Mouse (Mus musculus): ENCODE measurements at regions not wholly inside any gene's neighbourhood (a gene's known extent, or its start where the extent isn't known, plus 50 kb on each side); places are given as distances from the start of the nearest gene placed in this dataset.
"Not testable (repeated sequence)": the region's sequence is repeated elsewhere in the genome, so short reads cannot be mapped to it uniquely, and the experiment has no call there.

DNA sequence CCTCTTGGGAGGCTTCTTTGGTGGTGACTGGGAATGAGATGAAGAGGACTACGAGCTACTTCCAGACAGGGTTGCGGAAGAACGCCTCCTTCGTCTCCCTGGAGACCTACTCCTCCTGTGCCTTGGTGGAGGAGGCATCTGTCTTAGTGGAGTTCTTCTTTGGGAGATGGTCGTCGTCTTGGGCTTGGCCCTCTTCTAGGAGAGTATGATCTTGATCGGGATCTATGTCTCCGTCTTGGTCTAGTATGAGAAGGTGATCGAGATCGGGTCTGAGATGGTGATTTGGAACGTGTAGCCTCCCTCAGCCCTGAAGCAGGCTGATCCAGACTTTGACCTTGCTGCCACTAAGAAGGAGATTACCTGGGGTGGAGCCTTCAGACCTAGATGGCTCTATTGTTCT is 276.3 kb downstream of the 1810013L24Rik start:
- DNase-seq = no peak
- intact Hi-C loops (cut with DNase I) = no loop called here

DNA sequence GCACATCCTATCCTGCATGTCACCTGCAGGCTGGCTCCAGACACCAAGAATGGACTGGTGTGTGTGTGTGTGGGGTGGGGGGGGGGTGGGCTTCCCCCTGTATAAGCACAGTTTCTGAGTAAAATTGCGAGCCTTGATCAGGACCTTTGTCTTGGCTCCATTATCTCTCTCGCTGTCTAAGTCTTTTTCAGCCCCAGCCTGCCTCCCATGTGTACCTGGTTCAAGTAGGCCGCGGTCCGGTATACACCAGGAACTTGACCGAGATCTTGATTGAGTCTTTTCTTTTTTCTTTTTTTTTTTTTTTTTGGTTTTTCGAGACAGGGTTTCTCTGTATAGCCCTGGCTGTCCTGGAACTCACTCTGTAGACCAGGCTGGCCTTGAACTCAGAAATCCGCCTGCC is 276.8 kb downstream of the 1810013L24Rik start:
- DNase-seq; intact Hi-C loops (cut with DNase I): not testable (repeated sequence)

DNA sequence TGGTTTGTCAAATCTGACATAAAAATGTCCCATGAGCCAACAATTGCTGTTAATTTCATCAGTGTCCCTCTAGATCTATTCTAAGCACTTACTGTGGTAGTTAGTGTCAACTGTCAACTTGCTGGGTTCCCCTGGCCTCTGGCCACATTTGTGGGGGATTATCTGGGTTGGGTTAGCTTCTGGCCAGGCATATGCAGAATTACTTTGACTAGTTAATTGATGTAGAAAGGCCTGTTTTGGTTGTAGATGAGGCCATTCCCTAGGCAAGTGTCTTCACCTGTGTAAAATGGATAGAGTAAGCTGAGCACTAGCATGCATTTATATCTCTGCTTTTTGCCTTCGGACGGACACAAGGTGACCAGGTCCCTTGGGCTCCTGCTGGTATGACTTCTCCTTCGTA is 283.9 kb downstream of the 1810013L24Rik start:
- intact Hi-C loops (cut with DNase I) = no loop called here
- DNase-seq = no peak

DNA sequence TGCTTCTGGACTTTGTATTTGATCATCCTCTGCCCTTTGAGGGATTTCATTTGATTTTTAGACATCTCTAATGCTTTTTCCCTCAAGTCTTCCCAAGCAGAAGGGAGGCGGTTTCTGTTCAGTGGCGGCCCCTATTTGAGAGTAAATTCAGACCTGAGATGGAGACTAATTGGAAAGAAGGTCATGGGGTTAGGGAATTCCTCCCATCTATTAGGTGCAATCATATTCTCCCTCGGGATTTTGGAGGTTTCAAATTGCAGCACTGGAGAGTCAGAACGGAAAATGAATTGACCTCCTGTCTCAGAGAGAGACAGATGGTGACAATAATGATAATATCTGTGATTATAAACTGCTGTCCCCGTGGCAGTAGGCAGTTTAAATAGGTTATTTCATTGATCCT is 285.6 kb downstream of the 1810013L24Rik start:
- intact Hi-C loops (cut with DNase I) = no loop called here
- DNase-seq = no peak

DNA sequence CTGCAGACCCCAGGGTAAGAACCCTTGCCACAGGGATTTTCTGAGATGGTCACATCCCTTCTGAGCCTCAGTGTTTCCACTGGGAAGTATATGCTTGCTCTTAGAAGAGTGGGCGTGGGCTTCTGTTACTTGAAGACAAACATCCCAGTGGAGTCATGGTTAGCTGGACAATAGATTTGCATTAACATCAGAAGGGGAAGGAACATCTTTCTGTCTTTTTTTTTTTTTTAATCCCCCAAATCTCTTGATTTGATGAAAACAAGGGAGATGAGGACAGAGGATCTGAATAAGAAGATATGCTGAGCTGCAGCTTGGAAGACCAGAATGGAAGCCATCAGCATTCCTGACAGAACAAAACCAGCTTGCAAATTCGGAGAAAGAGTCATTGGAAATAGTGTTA is 291.7 kb downstream of the 1810013L24Rik start:
- intact Hi-C loops (cut with DNase I) = no loop called here
- DNase-seq = no peak

DNA sequence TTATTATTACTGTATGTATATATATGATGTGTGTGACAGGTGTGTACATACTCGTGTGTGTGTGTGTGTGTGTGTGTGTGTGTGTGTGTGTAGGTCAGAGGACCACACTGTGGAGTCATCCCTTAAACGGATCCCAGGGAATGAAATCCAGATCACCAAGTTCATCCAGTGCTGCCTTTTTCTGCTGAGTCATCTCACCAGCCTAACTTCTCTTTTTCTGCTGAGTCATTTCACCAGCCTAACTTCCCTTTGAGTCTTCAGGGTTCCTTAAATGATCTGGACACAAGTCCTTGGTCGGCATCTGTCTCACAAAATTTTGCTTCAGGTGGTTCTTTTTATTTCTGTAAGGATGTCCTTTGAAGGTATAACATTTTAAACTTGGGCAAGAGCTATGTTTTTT is 302.2 kb downstream of the 1810013L24Rik start:
- DNase-seq = no peak
- intact Hi-C loops (cut with DNase I) = no loop called here

DNA sequence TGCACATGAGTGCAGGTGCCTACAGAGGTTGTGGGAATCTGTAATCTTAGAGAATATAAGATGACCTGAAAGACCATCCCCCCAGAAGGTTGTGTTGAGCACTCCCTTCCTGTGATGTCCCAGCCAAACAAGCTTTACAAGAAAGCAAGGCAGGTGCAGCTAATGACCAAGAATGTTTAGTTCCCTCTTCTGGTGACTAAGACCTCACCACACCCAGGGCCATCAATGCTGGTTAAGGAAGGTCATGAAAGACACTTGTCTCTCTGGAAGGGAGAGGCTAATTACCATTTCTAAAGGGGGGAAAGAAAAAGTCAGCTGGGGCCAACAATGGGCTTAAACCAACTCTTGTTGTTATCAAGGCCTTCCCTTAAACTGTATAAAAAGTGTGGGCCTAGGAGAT is 302.9 kb downstream of the 1810013L24Rik start:
- no peak for DNase-seq
- intact Hi-C loops (cut with DNase I) = no loop called here

DNA sequence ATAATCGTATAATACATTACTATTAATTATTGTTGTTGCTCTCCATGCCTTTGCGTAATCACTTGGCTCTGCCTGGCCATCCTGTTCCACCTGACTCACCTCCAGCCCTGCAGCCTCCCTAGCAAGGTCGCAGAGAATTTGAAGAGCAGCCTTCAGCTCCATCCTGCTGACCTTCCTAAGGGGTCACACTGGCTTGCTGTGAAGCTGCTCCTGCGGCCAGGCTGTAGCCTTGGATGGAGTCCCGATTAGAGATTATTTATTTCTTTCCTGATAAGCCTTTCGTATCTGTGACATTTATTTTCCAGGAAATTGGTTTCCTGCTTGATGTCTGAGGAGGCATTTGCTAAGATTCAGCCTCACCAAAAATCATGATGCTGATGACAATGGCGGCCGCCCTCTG is 305.5 kb downstream of the 1810013L24Rik start:
- no peak for DNase-seq
- intact Hi-C loops (cut with DNase I) = no loop called here

DNA sequence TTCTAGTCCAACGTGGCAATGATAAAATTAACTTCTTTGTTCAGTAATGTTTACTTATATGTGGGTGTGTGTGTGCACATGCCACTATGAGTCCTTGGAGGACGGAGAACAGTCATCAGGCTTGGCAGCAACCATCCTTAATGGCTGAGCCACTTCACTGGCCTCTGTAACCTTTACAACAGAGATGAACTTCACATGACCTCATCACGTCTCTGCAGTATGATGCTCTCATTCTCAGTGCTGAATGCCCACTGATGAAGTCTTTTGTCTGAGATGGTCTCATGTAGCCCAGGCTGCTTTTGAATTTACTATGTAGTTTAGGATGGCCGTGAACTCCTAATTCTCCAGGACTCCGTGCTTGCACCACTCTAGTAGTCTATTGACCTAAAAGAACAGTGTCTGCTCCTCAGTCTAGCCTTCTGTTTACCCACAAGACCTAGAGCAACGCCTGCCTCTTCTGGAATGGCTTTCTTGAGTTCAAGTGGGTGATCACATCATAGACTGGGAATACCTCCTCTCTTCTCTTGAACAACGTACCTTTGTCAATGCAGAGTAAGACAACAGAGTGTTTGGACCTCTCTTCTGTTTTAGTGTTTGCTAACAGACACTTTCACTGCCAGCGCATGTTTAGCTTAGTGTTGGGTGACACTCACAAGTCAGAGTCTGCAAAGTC is 308.8 kb downstream of the 1810013L24Rik start:
- intact Hi-C loops (cut with DNase I) = no loop called here
- no peak for DNase-seq

DNA sequence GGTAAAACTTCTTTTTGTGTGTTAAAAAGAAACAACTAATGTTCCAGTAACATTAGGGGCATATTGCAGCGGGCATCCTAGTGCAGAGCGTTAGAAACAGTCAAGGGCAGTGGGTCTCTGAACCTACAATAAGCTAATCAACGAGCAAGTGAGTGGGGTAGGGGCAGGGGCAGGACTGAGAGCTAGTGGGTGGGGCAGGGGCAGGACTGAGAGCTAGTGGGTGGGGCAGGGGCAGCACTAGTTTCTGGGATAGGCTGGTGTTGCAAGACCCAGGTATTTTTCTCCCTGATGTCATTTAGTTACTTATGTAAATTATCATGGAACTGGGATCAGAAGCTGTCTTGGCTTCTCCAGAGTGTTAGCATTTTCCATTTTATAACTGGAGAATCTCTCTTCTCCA is 309.5 kb downstream of the 1810013L24Rik start:
- intact Hi-C loops (cut with DNase I) = no loop called here
- DNase-seq = no peak

DNA sequence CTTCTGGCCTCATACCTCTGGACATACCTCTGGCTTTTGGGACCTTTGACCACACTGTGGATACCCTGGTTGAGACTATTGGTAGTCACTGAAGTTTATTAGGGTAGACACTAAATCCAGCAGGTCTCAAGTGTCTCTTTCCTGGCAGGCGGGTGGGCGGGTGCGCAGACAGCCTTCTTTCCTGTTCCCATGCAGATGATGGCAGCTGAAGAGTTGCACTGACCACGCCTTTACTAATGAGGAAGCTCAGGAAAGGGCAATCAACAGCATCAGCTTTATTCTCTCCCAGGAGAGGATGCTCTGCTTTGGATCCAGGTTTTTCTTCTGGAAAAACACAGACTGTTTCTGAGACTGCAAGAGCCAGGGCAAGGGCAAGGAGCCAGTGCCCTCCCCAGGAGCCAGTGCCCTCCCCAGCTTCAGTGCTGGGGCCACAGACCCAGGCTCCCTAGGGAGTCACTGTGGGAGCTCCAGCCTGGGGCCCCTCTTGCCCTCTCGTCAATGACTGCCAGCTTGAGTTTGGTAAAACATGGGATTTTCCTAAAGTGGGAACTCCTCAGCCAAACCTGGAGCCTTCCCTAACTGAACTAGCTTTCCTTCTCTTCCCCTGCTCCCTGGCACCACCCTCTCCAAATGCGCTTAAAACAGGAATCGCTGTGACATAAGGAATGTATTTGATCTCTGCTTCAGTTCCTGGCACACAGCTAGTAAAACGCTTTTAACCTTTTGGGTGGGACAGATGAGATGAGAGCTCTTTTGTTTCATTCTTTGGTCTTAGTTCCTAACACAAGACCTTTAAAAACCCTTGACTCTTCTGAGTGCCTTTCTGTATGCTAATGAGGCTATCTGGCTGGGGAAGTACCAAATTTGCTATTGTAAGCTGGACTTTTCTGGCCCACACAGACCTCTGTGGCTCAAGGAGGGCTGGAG is 319.6 kb downstream of the 1810013L24Rik start:
- DNase-seq = no peak

DNA sequence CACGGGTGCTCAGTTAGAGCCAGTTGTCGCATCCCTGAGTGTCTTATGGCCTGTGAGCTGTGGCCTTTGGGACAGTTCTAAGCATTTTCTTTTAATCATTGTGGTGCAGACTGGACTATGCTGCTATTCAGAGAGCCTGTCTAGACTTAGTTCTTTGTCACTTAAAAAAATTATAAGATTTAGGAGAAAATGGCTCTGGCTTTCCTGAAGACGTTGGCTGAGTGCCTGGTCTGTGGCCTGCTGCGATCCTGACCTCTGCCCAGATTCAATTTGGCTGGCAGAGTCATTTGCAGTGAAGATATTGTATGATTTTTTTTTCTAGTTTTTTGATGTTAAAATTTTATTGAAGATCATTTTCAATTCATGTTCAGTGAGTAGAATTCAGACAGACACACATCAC is 322.0 kb downstream of the 1810013L24Rik start:
- intact Hi-C loops (cut with DNase I) = no loop called here
- no peak for DNase-seq

More for the DNA sequence above, 319.6 kb downstream of the 1810013L24Rik start:
- intact Hi-C loops (cut with DNase I) = no loop called here

DNA sequence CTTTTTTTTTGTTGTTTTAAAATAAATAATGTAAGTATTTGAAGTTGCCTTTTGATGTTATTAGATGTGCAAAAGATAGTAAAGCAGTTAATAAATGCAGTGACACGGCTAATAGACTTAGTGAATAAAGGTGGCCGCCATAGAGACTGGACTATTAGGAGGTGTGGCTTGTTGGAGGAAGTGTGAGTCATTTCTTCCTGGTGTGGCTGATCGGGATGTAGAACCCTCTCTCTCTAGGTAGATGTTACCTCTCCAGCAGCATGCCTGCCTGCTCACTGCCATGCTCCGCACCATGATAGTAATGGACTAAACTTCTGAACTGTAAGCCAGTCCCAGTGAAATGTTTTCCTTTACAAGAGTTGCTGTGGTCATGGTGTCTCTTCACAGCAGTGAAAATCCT is 323.6 kb downstream of the 1810013L24Rik start:
- intact Hi-C loops (cut with DNase I) = no loop called here
- DNase-seq = no peak

DNA sequence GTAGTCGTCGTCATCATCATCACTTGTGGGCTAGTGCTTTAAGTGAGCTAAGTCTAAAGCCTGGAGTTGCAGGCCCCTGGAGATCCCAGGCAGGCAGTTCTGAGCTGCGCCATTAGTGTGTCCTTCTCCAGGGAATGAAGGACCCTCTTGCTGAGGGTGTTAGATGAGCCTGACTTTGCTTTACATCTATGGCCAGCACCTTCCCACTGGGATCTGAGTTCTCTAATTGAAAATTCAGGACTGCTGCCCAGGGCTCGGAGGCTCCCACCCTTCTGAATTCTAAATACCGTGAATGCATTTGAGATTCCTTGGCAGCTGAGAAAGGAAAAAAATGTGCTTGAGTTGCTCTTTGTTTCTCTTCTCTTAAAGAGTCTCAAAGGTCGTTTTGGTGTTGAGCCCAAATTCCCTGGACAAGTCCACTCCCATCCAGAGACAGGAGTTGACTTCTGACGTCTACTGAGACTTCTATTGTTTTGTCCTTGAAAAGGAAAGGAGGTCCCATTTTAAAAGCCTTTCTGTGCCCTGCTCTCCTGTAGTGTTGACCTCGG is 335.9 kb downstream of the 1810013L24Rik start:
- intact Hi-C loops (cut with DNase I) = no loop called here
- DNase-seq = no peak

DNA sequence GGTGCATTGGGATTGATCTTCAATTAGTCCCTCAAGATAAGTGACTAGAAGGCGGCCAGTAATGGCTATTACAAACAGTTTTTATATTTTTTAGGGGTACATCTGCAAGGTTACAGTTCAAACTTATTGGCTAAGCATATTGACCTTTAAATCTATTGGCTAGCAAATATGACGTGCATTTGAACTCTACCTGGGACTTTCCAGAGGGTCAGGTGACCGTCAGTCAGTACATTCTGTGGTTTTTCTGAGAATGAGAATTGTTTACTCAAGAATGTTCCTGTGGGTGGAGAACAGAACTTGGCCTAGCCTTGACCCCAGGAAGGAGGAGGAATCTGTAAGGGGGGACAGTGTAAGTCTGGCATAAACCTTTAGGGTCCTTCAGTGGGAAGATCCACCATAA is 346.5 kb downstream of the 1810013L24Rik start:
- no peak for DNase-seq
- intact Hi-C loops (cut with DNase I) = no loop called here

DNA sequence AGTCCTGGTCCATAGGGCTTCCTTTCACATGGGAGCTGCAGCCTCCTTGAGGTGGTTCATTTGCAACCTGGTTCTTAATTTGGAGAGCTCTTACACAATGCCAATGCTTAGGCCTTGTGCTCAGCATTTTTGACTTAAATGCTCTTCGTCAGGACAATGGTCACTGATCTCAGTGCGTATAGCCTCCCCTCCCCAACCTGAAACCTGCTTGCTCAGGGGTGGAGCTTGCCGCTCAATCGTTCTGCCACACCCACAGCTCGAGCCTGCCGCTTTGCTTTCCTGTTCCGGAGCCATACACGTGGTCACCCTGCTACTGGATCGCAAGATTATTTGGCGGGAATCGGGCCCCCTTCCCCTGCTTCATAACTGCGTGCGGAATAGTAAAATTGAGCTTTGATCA is 365.9 kb downstream of the 1810013L24Rik start:
- DNase-seq = no peak
- intact Hi-C loops (cut with DNase I) = no loop called here

DNA sequence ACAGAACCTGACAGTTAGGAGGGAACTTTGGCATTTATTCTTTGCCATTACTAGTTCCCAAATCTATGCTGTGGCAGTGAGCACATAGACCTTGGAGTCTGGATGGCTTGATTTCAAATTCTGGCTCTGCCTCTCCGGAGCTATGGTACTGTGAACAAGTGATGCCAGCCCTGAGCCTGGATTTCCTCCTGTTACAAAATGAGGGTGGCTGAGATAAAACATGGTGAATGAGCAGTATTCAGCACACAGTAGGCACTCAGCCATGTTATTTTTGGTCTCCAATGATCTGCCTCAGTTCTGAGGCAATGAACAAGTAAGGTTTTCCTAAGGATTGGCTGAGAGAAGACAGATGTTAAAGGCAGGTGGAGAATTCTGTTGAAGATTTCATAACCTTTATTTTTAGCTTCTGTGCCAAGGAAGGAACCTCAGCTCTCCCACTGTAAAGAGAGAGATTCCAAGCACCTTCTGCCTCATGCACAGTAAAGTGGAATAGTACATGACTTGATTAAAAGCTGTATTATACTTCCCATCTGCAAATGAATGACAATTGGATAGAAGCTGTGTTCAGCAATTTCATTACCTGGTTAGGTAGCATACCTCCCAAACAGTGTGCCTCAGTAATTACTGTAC is 369.1 kb downstream of the 1810013L24Rik start:
- intact Hi-C loops (cut with DNase I) = no loop called here
- DNase-seq = no peak

DNA sequence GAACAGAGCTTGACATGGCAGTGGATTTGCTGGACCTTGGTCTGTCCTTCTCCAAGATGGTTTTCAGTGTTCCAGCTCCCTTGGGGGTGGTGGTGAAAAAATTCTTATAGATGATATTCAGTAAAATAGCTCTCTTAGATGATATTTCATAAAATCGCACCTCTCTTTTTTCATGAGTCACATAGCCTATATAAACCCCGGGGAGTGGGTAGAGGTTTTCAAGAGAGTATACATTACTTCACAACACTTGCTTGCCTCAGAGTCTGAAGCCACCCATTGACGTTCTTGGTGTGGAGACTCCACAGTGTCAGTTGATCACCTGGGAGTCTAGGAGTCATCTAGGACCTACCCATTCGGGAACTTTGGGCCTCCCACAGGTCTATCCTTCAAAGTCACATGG is 378.7 kb downstream of the 1810013L24Rik start:
- DNase-seq = no peak
- intact Hi-C loops (cut with DNase I) = no loop called here

DNA sequence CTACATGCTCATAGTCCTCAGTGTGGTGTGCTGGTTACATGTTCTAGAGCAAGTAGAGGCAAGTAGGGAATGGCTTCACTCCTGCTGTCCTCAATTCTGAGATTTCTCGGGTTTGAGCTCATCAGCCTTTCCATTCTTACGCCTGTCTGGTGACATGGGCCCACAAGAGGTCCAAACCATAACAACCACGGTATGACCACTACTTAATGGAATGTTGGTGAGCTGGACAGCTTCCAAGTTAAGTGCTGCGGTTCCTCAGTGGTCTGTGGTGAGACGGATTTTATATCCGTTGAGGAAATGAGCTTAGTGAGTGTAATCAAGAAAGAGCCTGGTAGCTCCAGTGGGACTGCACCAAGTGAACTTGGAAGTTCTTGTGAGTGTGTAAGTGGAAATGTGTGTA is 381.6 kb downstream of the 1810013L24Rik start:
- intact Hi-C loops (cut with DNase I) = no loop called here
- no peak for DNase-seq

DNA sequence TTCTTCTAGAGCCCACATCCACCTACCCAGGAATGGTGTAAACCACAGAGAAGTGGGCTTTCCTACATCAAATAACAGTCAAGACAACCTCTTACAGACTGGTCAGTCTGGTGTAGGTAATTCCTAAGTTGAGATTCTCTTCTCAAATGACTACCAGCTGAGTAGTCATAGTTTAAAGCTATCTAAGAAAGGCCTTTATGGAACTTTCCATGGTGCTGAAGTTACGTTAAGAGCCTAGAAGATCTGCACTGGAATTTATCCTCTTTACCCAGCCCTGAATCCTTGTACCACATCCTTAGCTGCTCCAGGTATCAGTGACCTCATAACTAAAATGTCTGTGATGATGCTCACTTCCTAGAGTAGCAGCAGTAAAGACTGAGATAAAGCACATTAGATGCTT is 385.2 kb downstream of the 1810013L24Rik start:
- no peak for DNase-seq
- intact Hi-C loops (cut with DNase I) = no loop called here

DNA sequence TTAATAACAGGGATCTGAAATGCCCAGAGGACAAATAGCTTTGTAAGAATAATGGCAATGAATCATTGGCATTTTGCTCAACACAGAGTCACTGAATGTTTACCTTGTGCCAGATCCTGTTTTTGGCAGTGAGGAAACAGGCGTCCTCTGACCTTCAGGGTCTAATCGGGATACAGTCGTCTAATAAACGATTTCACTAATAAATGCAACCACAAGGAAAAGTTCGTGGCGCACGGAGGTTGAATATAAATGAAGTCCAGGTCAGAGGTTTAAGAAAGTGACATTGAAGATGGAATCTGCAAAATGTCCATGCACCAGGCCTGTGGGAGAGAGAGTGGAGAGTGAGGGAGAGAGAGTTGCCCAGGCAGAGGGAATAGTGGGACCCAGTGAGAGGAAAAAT is 387.5 kb downstream of the 1810013L24Rik start:
- intact Hi-C loops (cut with DNase I) = no loop called here
- no peak for DNase-seq
